Mouse (Mus musculus): ENCODE results near the gene Nxpe2. TPM values are rescaled to one million over a fixed set of nuclear protein-coding genes. Genes with fewer than 3 reads are reported as not detected.

Nxpe2 gene
- total RNA-seq (2012; rRNA removed) = 0.13 TPM in 1 of 2 replicates, not detected in the other

- Histone ChIP-seq H3K9ac (ENCODE audit: insufficient read depth, low read depth, low read length, poor library complexity, severe bottlenecking) (no peak within 1 kb of the TSS), H3K27ac (ENCODE audit: insufficient read depth, low read depth, low read length, poor library complexity, severe bottlenecking) (no peak within 1 kb of the TSS), H3K4me3 (ENCODE audit: insufficient read depth in 1 of 2, low read depth in 1 of 2, low read length in 2 of 2, poor library complexity in 1 of 2, severe bottlenecking in 1 of 2) (no peak within 1 kb of the TSS), H3K4me1 (ENCODE audit: control insufficient read depth in 2 of 2, insufficient read depth in 2 of 2, low read length in 2 of 2, poor library complexity in 1 of 2) (no peaks in the 10 kb centered on the region), H3K9me3 (ENCODE audit: control insufficient read depth, insufficient read depth, low read depth, low read length) (no peaks in the 10 kb centered on the region), H3K36me3 (ENCODE audit: control insufficient read depth, insufficient read depth, low read length, poor library complexity, severe bottlenecking) (no peaks in the 10 kb centered on the region)
- no peak for TF ChIP-seq ZC3H11A (IDR thresholded peaks at IDR 0.05; ENCODE audit: borderline replicate concordance, low read depth, low read length)
- no peak for TF ChIP-seq CHD2 (IDR thresholded peaks at IDR 0.05; ENCODE audit: low read depth, low read length)
- TF ChIP-seq ZNF384 (IDR thresholded peaks at IDR 0.05; ENCODE audit: low read depth, low read length) = no peak
- no peak for TF ChIP-seq HCFC1 (IDR thresholded peaks at IDR 0.05; ENCODE audit: borderline replicate concordance, insufficient read depth, low read length)
- no peak for DNase-seq (ENCODE audit: low read depth, low spot score)
- in situ Hi-C loops (cut with MboI; ENCODE audit: low sequenced_read_pairs in 2 of 2, unreplicated experiment in 2 of 2) = no loop called here
Observed at GRCm38 (mm10) chr9:48353148-48353698, at the start of gene Nxpe2. Gene Nxpe2, minus strand, starts transcription at chr9:48353454.

GRCm38 (mm10) chr9:48389983-48390382, 36.7 kb upstream of the Nxpe2 start:
- TF ChIP-seq ZNF384 (IDR thresholded peaks at IDR 0.05; ENCODE audit: low read depth, low read length) = no peak
- TF ChIP-seq MAFK (IDR thresholded peaks at IDR 0.05; ENCODE audit: insufficient read depth, low read depth, low read length) = no peak
- TF ChIP-seq CHD2 (IDR thresholded peaks at IDR 0.05; ENCODE audit: low read depth, low read length) = no peak
- TF ChIP-seq ZC3H11A (IDR thresholded peaks at IDR 0.05; ENCODE audit: borderline replicate concordance, low read depth, low read length) = no peak
- TF ChIP-seq HCFC1 (IDR thresholded peaks at IDR 0.05; ENCODE audit: borderline replicate concordance, insufficient read depth, low read length) = no peak
- DNase-seq (ENCODE audit: low read depth, low spot score) = no peak
- Histone ChIP-seq H3K9me3 (ENCODE audit: control insufficient read depth, insufficient read depth, low read depth, low read length) (no peaks in the 10 kb centered on the region), H3K9ac (ENCODE audit: insufficient read depth, low read depth, low read length, poor library complexity, severe bottlenecking) (no peak overlapping the region), H3K4me1 (ENCODE audit: control insufficient read depth in 2 of 2, insufficient read depth in 2 of 2, low read length in 2 of 2, poor library complexity in 1 of 2) (no peaks in the 10 kb centered on the region), H3K27ac (ENCODE audit: insufficient read depth, low read depth, low read length, poor library complexity, severe bottlenecking) (no peak overlapping the region), H3K4me3 (ENCODE audit: insufficient read depth in 1 of 2, low read depth in 1 of 2, low read length in 2 of 2, poor library complexity in 1 of 2, severe bottlenecking in 1 of 2) (no peak overlapping the region), H3K36me3 (ENCODE audit: control insufficient read depth, insufficient read depth, low read length, poor library complexity, severe bottlenecking) (no peaks in the 10 kb centered on the region)
- in situ Hi-C loops (cut with MboI; ENCODE audit: low sequenced_read_pairs in 2 of 2, unreplicated experiment in 2 of 2) = no loop called here

- H3K36me3 ChIP-seq (ENCODE audit: control insufficient read depth, insufficient read depth, low read length, poor library complexity, severe bottlenecking) = no peaks in the 10 kb centered on the region
- in situ Hi-C loops (cut with MboI; ENCODE audit: low sequenced_read_pairs in 2 of 2, unreplicated experiment in 2 of 2) = no loop called here
- no peaks in the 10 kb centered on the region for H3K4me1 ChIP-seq (ENCODE audit: control insufficient read depth in 2 of 2, insufficient read depth in 2 of 2, low read length in 2 of 2, poor library complexity in 1 of 2)
- DNase-seq (ENCODE audit: low read depth, low spot score) = no peak
- H3K27ac ChIP-seq (ENCODE audit: insufficient read depth, low read depth, low read length, poor library complexity, severe bottlenecking) = no peak overlapping the region
- no peak for TF ChIP-seq HCFC1 (IDR thresholded peaks at IDR 0.05; ENCODE audit: borderline replicate concordance, insufficient read depth, low read length)
- TF ChIP-seq MAFK (IDR thresholded peaks at IDR 0.05; ENCODE audit: insufficient read depth, low read depth, low read length) = no peak
- no peak for TF ChIP-seq ZNF384 (IDR thresholded peaks at IDR 0.05; ENCODE audit: low read depth, low read length)
- no peak for TF ChIP-seq ZC3H11A (IDR thresholded peaks at IDR 0.05; ENCODE audit: borderline replicate concordance, low read depth, low read length)
- TF ChIP-seq CHD2 (IDR thresholded peaks at IDR 0.05; ENCODE audit: low read depth, low read length) = no peak
- no peak overlapping the region for H3K4me3 ChIP-seq (ENCODE audit: insufficient read depth in 1 of 2, low read depth in 1 of 2, low read length in 2 of 2, poor library complexity in 1 of 2, severe bottlenecking in 1 of 2)
- H3K9ac ChIP-seq (ENCODE audit: insufficient read depth, low read depth, low read length, poor library complexity, severe bottlenecking) = no peak overlapping the region
- H3K9me3 ChIP-seq (ENCODE audit: control insufficient read depth, insufficient read depth, low read depth, low read length) = no peaks in the 10 kb centered on the region
Observed at GRCm38 (mm10) chr9:48388451-48388850, 35.2 kb upstream of the Nxpe2 start.

GRCm38 (mm10) chr9:48374357-48374756, 21.1 kb upstream of the Nxpe2 start:
- Histone ChIP-seq H3K4me3 (ENCODE audit: insufficient read depth in 1 of 2, low read depth in 1 of 2, low read length in 2 of 2, poor library complexity in 1 of 2, severe bottlenecking in 1 of 2) (no peak overlapping the region), H3K4me1 (ENCODE audit: control insufficient read depth in 2 of 2, insufficient read depth in 2 of 2, low read length in 2 of 2, poor library complexity in 1 of 2) (no peaks in the 10 kb centered on the region), H3K27ac (ENCODE audit: insufficient read depth, low read depth, low read length, poor library complexity, severe bottlenecking) (no peak overlapping the region), H3K9me3 (ENCODE audit: control insufficient read depth, insufficient read depth, low read depth, low read length) (no peaks in the 10 kb centered on the region), H3K9ac (ENCODE audit: insufficient read depth, low read depth, low read length, poor library complexity, severe bottlenecking) (no peak overlapping the region), H3K36me3 (ENCODE audit: control insufficient read depth, insufficient read depth, low read length, poor library complexity, severe bottlenecking) (no peaks in the 10 kb centered on the region)
- in situ Hi-C loops (cut with MboI; ENCODE audit: low sequenced_read_pairs in 2 of 2, unreplicated experiment in 2 of 2) = no loop called here
- DNase-seq (ENCODE audit: low read depth, low spot score) = no peak
- TF ChIP-seq CHD2 (IDR thresholded peaks at IDR 0.05; ENCODE audit: low read depth, low read length) (no peak), MAFK (IDR thresholded peaks at IDR 0.05; ENCODE audit: insufficient read depth, low read depth, low read length) (no peak), ZC3H11A (IDR thresholded peaks at IDR 0.05; ENCODE audit: borderline replicate concordance, low read depth, low read length) (no peak), ZNF384 (IDR thresholded peaks at IDR 0.05; ENCODE audit: low read depth, low read length) (no peak), HCFC1 (IDR thresholded peaks at IDR 0.05; ENCODE audit: borderline replicate concordance, insufficient read depth, low read length) (no peak)
